Mouse (Mus musculus): ENCODE data around the gene Lin37. TPM values are rescaled to one million over a fixed set of nuclear protein-coding genes. Genes with fewer than 3 reads are reported as not detected.

Gene Lin37
- polyA plus RNA-seq, 2 experiments = 35.8 to 38.5 TPM

DNA sequence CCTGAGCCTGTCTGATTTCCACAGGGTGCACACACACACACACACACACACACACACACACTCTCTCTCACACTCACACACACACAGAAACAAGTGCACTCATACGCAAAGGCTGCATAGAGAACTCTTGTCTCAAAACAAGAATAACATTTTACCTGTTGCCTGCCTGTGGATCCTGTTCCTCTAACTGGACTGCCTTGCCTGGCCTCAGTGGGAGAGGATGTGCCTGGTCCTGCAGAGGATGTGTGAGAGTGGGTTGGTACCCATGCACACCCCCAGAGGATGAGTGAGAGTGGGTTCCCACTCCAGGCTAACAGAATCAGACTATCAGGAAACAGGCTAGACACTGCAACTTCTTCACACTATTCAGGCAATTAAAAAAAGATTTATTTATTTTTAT lies 9.0 kb downstream of the Lin37 start:
- no peak for TF ChIP-seq POLR2A (IDR thresholded peaks at IDR 0.05; ENCODE audit: borderline replicate concordance, extremely low read depth, insufficient read depth, insufficient read length)
- Histone ChIP-seq H3K4me1 (ENCODE audit: control insufficient read depth, insufficient read depth, low read length) (peaks cover 11% of the 10 kb centered on the region), H3K27ac (replicated peaks; ENCODE audit: low read depth, low read length) (no peak overlapping the region), H3K4me2 (replicated peaks; ENCODE audit: low read depth, low read length, severe bottlenecking) (no peak overlapping the region), H3K27me3 (ENCODE audit: control insufficient read depth, insufficient read depth, low read length) (no peaks in the 10 kb centered on the region), H3K36me3 (ENCODE audit: control insufficient read depth, insufficient read depth, low read length) (peaks cover 39% of the 10 kb centered on the region), H3K9me3 (ENCODE audit: control insufficient read depth, low read length) (no peaks in the 10 kb centered on the region), H3K4me3 (replicated peaks; ENCODE audit: low read length) (no peak overlapping the region), H3K9ac (ENCODE audit: low read depth, low read length, severe bottlenecking) (no peak overlapping the region)
- 95% methylated on average over 1 of the region's 1 CpGs for WGBS
- ATAC-seq (ENCODE audit: low FRiP score, low read depth) (no peak), DNase-seq (ENCODE audit: low spot score) (no peak)

DNA sequence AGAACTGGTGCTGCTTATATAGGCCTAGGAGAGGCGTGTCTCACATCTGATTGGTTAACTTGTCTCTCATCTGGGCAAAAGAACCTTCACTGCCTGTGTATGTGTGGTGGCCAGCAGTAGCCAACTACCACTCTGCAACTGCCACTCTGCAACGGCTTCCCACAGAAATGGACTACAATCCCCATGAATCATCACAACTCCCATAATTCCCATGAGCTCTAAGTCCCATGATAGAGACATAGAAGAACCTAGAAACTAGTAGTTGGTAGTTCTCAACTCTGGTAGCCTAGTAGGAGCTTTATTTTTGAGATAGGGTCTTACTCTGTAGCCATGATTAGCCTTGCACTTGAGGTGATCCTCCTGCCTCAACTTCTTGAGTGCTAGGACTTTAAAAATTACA lies 9.8 kb downstream of the Lin37 start:
- H3K9me3 ChIP-seq (ENCODE audit: control insufficient read depth, low read length) = no peaks in the 10 kb centered on the region
- no peaks in the 10 kb centered on the region for H3K27me3 ChIP-seq (ENCODE audit: control insufficient read depth, insufficient read depth, low read length)
- peaks cover 34% of the 10 kb centered on the region for H3K36me3 ChIP-seq (ENCODE audit: control insufficient read depth, insufficient read depth, low read length)
- no peak overlapping the region for H3K4me3 ChIP-seq (replicated peaks; ENCODE audit: low read length)
- DNase-seq (ENCODE audit: low spot score) = no peak
- TF ChIP-seq POLR2A (IDR thresholded peaks at IDR 0.05; ENCODE audit: borderline replicate concordance, extremely low read depth, insufficient read depth, insufficient read length) = no peak
- WGBS = 80% methylated on average over 2 of the region's 2 CpGs
- H3K4me1 ChIP-seq (ENCODE audit: control insufficient read depth, insufficient read depth, low read length) = peaks cover 11% of the 10 kb centered on the region
- no peak for ATAC-seq (ENCODE audit: low FRiP score, low read depth)
- H3K9ac ChIP-seq (ENCODE audit: low read depth, low read length, severe bottlenecking) = no peak overlapping the region
- H3K4me2 ChIP-seq (replicated peaks; ENCODE audit: low read depth, low read length, severe bottlenecking) = no peak overlapping the region
- H3K27ac ChIP-seq (replicated peaks; ENCODE audit: low read depth, low read length) = no peak overlapping the region

DNA sequence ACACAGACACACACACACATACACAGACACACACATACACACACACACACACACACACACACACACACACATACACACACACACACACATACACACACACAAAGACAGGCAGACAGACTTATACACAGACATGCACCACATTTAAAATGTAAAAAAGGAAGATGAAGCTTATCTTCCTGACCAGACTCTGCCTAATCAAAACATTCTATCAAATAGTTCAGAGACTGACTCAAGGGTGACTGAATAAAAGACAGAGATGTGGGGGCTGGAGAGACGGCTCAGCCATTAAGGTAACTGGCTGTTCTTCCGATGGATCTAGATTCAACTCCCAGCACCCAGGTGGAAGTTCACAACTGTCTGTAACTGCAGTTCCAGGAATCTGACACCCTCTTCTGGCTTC lies 15.3 kb downstream of the Lin37 start:
- no peaks in the 10 kb centered on the region for H3K4me1 ChIP-seq (ENCODE audit: control insufficient read depth, insufficient read depth, low read length)
- H3K9ac ChIP-seq (ENCODE audit: low read depth, low read length, severe bottlenecking) = no peak overlapping the region
- H3K27me3 ChIP-seq (ENCODE audit: control insufficient read depth, insufficient read depth, low read length) = no peaks in the 10 kb centered on the region
- H3K4me3 ChIP-seq (replicated peaks; ENCODE audit: low read length) = no peak overlapping the region
- H3K9me3 ChIP-seq (ENCODE audit: control insufficient read depth, low read length) = no peaks in the 10 kb centered on the region
- H3K36me3 ChIP-seq (ENCODE audit: control insufficient read depth, insufficient read depth, low read length) = peaks cover 57% of the 10 kb centered on the region
- ATAC-seq (ENCODE audit: low FRiP score, low read depth) (no peak), DNase-seq (ENCODE audit: low spot score) (no peak)
- no peak for TF ChIP-seq POLR2A (IDR thresholded peaks at IDR 0.05; ENCODE audit: borderline replicate concordance, extremely low read depth, insufficient read depth, insufficient read length)
- H3K4me2 ChIP-seq (replicated peaks; ENCODE audit: low read depth, low read length, severe bottlenecking) = no peak overlapping the region
- WGBS = 98% methylated on average over 2 of the region's 2 CpGs
- H3K27ac ChIP-seq (replicated peaks; ENCODE audit: low read depth, low read length) = no peak overlapping the region

DNA sequence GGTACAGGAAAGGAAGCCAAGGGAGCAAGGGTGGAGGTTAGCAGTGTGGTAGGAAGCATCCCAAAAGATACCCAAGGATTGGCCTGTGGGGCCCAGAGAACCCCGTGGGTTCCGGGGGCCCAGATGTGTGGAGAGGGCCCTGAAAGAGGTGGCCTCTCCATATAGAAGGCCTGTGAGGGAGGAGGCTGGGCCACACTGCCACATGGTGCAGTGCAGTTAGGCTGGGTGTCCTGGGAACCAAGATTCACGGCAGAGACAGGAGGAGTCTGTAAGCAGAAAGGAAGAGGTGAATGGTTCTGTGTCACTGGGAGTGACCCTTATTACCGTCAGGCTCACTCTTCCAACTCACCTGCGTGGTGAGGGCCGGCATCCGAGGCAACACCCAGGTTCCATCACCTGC lies 19.1 kb downstream of the Lin37 start:
- DNase-seq (ENCODE audit: low spot score) = no peak
- H3K9ac ChIP-seq (ENCODE audit: low read depth, low read length, severe bottlenecking) = no peak overlapping the region
- no peak overlapping the region for H3K27ac ChIP-seq (replicated peaks; ENCODE audit: low read depth, low read length)
- H3K36me3 ChIP-seq (ENCODE audit: control insufficient read depth, insufficient read depth, low read length) = peaks cover 34% of the 10 kb centered on the region
- H3K9me3 ChIP-seq (ENCODE audit: control insufficient read depth, low read length) = no peaks in the 10 kb centered on the region
- 82% methylated on average over 7 of the region's 7 CpGs for WGBS
- no peak for ATAC-seq (ENCODE audit: low FRiP score, low read depth)
- H3K4me3 ChIP-seq (replicated peaks; ENCODE audit: low read length) = no peak overlapping the region
- H3K4me2 ChIP-seq (replicated peaks; ENCODE audit: low read depth, low read length, severe bottlenecking) = no peak overlapping the region
- TF ChIP-seq POLR2A (IDR thresholded peaks at IDR 0.05; ENCODE audit: borderline replicate concordance, extremely low read depth, insufficient read depth, insufficient read length) = no peak
- H3K27me3 ChIP-seq (ENCODE audit: control insufficient read depth, insufficient read depth, low read length) = no peaks in the 10 kb centered on the region
- H3K4me1 ChIP-seq (ENCODE audit: control insufficient read depth, insufficient read depth, low read length) = peaks cover under 1% of the 10 kb centered on the region; the same call in 1 of the 2 replicates

DNA sequence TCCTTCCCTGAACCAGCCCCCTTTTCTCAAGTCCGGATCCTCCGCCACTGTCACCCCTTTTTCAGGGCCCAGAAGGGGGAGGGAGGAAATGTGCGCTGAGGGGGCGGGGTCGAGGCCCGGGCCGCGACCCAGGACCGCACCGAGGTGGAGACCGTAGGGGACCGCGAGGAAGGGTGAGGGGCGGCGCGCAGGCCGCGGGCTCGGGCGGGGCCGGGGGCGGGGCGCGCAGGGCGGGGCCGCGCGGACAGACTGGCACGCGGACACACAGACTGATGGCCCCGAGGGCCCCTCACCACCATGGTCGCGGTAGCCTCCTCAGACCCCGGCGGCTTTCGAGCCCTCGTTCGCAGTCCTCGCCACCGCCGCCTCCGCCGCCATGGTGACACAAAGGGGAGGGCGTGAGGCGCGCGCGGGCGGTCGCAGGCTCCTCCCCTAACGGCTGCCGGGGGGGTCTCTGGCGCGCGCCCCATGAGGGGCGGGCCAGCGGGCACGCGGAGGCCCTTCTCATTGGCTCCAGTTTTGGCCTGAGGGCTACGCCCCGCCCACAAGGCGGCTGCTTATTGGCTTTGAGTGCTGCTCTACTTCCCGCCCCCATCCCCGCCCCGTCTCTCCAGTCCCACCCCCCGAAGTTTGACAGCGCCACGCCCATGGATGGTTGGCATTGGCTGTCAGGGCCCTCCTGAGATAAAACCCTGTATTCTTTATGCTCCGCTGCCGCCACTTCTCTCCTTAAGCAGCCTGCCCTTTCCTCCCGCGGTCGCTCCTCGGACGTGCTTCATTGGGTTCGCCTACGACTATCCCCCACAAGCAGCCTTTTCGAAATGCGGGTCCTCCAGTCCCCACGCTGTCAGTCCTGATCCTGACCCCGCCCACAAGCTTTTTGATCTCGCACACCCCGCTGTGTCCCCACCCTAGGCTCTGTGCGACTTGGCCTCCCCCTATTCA lies 24.7 kb downstream of the Lin37 start, which contains the start of gene Arhgap33:
Arhgap33 (minus strand) TSS at position 428 of the 945 bp plus-strand sequence.
- no peaks in the 10 kb centered on the region for H3K9me3 ChIP-seq (ENCODE audit: control insufficient read depth, low read length)
- H3K27ac ChIP-seq (replicated peaks; ENCODE audit: low read depth, low read length) = no peak within 1 kb of the TSS; the same call in 1 of the 2 replicates
- 0 out of 2 replicates have a peak, but pooled peaks have one; percentile 25 for TF ChIP-seq POLR2A (IDR thresholded peaks at IDR 0.05; ENCODE audit: borderline replicate concordance, extremely low read depth, insufficient read depth, insufficient read length)
- H3K36me3 ChIP-seq (ENCODE audit: control insufficient read depth, insufficient read depth, low read length) = peaks cover 31% of the 10 kb centered on the region
- peak; percentile 99 for DNase-seq (ENCODE audit: low spot score)
- peak; percentile 95 for ATAC-seq (ENCODE audit: low FRiP score, low read depth)
- peak within 1 kb of the TSS; percentile 88 for H3K4me2 ChIP-seq (replicated peaks; ENCODE audit: low read depth, low read length, severe bottlenecking)
- H3K4me3 ChIP-seq (replicated peaks; ENCODE audit: low read length) = peak within 1 kb of the TSS; percentile 79
- H3K4me1 ChIP-seq (ENCODE audit: control insufficient read depth, insufficient read depth, low read length) = peaks cover 12% of the 10 kb centered on the region
- H3K27me3 ChIP-seq (ENCODE audit: control insufficient read depth, insufficient read depth, low read length) = no peaks in the 10 kb centered on the region
- H3K9ac ChIP-seq (ENCODE audit: low read depth, low read length, severe bottlenecking) = peak within 1 kb of the TSS; percentile 68
- 1% methylated on average over 33 of the region's 84 CpGs for WGBS
